Mouse (Mus musculus): ENCODE data around the gene Hoxa10. TPM values are rescaled to one million over a fixed set of nuclear protein-coding genes. Genes with fewer than 3 reads are reported as not detected.

The Hoxa10 gene
- polyA plus RNA-seq, 1 experiment: not detected

- H3K4me1 ChIP-seq (ENCODE audit: control insufficient read depth, insufficient read depth, low read length): no peaks in the 10 kb centered on the region
- no peak for TF ChIP-seq CTCF (IDR thresholded peaks at IDR 0.05; ENCODE audit: insufficient read depth, low read depth, low read length)
- TF ChIP-seq POLR2A (IDR thresholded peaks at IDR 0.05; ENCODE audit: insufficient read depth, low read depth, low read length): no peak
- H3K4me3 ChIP-seq (ENCODE audit: insufficient read depth, low read depth, low read length): no peak overlapping the region
- WGBS: 17% methylated on average over 22 of the region's 22 CpGs
- no peak overlapping the region for H3K27ac ChIP-seq (ENCODE audit: insufficient read depth, low read depth, low read length)
Observed at GRCm38 (mm10) chr6:52272766-52273655, 32.4 kb upstream of the Hoxa10 start.

- WGBS: 11% methylated on average over 23 of the region's 23 CpGs
- Histone ChIP-seq H3K27ac (ENCODE audit: insufficient read depth, low read depth, low read length) (no peak overlapping the region), H3K4me1 (ENCODE audit: control insufficient read depth, insufficient read depth, low read length) (no peaks in the 10 kb centered on the region), H3K4me3 (ENCODE audit: insufficient read depth, low read depth, low read length) (no peak overlapping the region)
- no peak for TF ChIP-seq POLR2A (IDR thresholded peaks at IDR 0.05; ENCODE audit: insufficient read depth, low read depth, low read length)
- TF ChIP-seq CTCF (IDR thresholded peaks at IDR 0.05; ENCODE audit: insufficient read depth, low read depth, low read length): peak; percentile 56
Observed at GRCm38 (mm10) chr6:52270494-52271480, 30.1 kb upstream of the Hoxa10 start.

GRCm38 (mm10) chr6:52268756-52269155, 28.1 kb upstream of the Hoxa10 start:
- 5% methylated on average over 3 of the region's 3 CpGs for WGBS

GRCm38 (mm10) chr6:52268341-52268740, 27.7 kb upstream of the Hoxa10 start:
- Histone ChIP-seq H3K4me1 (ENCODE audit: control insufficient read depth, insufficient read depth, low read length) (no peaks in the 10 kb centered on the region), H3K27ac (ENCODE audit: insufficient read depth, low read depth, low read length) (no peak overlapping the region), H3K4me3 (ENCODE audit: insufficient read depth, low read depth, low read length) (no peak overlapping the region)
- 5% methylated on average over 7 of the region's 7 CpGs for WGBS
- no peak for TF ChIP-seq CTCF (IDR thresholded peaks at IDR 0.05; ENCODE audit: insufficient read depth, low read depth, low read length)
- no peak for TF ChIP-seq POLR2A (IDR thresholded peaks at IDR 0.05; ENCODE audit: insufficient read depth, low read depth, low read length)

More at GRCm38 (mm10) chr6:52268756-52269155, 28.1 kb upstream of the Hoxa10 start:
- Histone ChIP-seq H3K27ac (ENCODE audit: insufficient read depth, low read depth, low read length) (no peak overlapping the region), H3K4me3 (ENCODE audit: insufficient read depth, low read depth, low read length) (no peak overlapping the region), H3K4me1 (ENCODE audit: control insufficient read depth, insufficient read depth, low read length) (no peaks in the 10 kb centered on the region)
- TF ChIP-seq CTCF (IDR thresholded peaks at IDR 0.05; ENCODE audit: insufficient read depth, low read depth, low read length) (no peak), POLR2A (IDR thresholded peaks at IDR 0.05; ENCODE audit: insufficient read depth, low read depth, low read length) (no peak)

- no peak for TF ChIP-seq POLR2A (IDR thresholded peaks at IDR 0.05; ENCODE audit: insufficient read depth, low read depth, low read length)
- TF ChIP-seq CTCF (IDR thresholded peaks at IDR 0.05; ENCODE audit: insufficient read depth, low read depth, low read length): no peak
- 8% methylated on average over 3 of the region's 3 CpGs for WGBS
- no peaks in the 10 kb centered on the region for H3K4me1 ChIP-seq (ENCODE audit: control insufficient read depth, insufficient read depth, low read length)
Observed at GRCm38 (mm10) chr6:52267691-52268090, 27.0 kb upstream of the Hoxa10 start.

GRCm38 (mm10) chr6:52267221-52267620, 26.6 kb upstream of the Hoxa10 start:
- 20% methylated on average over 5 of the region's 5 CpGs for WGBS
- TF ChIP-seq CTCF (IDR thresholded peaks at IDR 0.05; ENCODE audit: insufficient read depth, low read depth, low read length): no peak
- TF ChIP-seq POLR2A (IDR thresholded peaks at IDR 0.05; ENCODE audit: insufficient read depth, low read depth, low read length): no peak
- Histone ChIP-seq H3K27ac (ENCODE audit: insufficient read depth, low read depth, low read length) (no peak overlapping the region), H3K4me3 (ENCODE audit: insufficient read depth, low read depth, low read length) (no peak overlapping the region), H3K4me1 (ENCODE audit: control insufficient read depth, insufficient read depth, low read length) (no peaks in the 10 kb centered on the region)

More at GRCm38 (mm10) chr6:52267691-52268090, 27.0 kb upstream of the Hoxa10 start:
- no peak overlapping the region for H3K27ac ChIP-seq (ENCODE audit: insufficient read depth, low read depth, low read length)
- H3K4me3 ChIP-seq (ENCODE audit: insufficient read depth, low read depth, low read length): no peak overlapping the region

GRCm38 (mm10) chr6:52266666-52266985, 26.0 kb upstream of the Hoxa10 start:
- Histone ChIP-seq H3K4me1 (ENCODE audit: control insufficient read depth, insufficient read depth, low read length) (no peaks in the 10 kb centered on the region), H3K27ac (ENCODE audit: insufficient read depth, low read depth, low read length) (no peak overlapping the region), H3K4me3 (ENCODE audit: insufficient read depth, low read depth, low read length) (no peak overlapping the region)
- 4% methylated on average over 9 of the region's 9 CpGs for WGBS
- no peak for TF ChIP-seq CTCF (IDR thresholded peaks at IDR 0.05; ENCODE audit: insufficient read depth, low read depth, low read length)
- no peak for TF ChIP-seq POLR2A (IDR thresholded peaks at IDR 0.05; ENCODE audit: insufficient read depth, low read depth, low read length)

- TF ChIP-seq POLR2A (IDR thresholded peaks at IDR 0.05; ENCODE audit: insufficient read depth, low read depth, low read length) (no peak), CTCF (IDR thresholded peaks at IDR 0.05; ENCODE audit: insufficient read depth, low read depth, low read length) (no peak)
- no peaks in the 10 kb centered on the region for H3K4me1 ChIP-seq (ENCODE audit: control insufficient read depth, insufficient read depth, low read length)
- WGBS: 3% methylated on average over 19 of the region's 19 CpGs
- no peak overlapping the region for H3K4me3 ChIP-seq (ENCODE audit: insufficient read depth, low read depth, low read length)
- H3K27ac ChIP-seq (ENCODE audit: insufficient read depth, low read depth, low read length): no peak overlapping the region
Observed at GRCm38 (mm10) chr6:52265913-52266665, 25.4 kb upstream of the Hoxa10 start.

All from olfactory bulb, adult 2 months (tissue).